Mouse (Mus musculus) lung, postnatal 25 days (tissue): Measurements from ENCODE around the gene Frmd4b.

ENCODE experiments used
- DNase-seq: peaks from one replicate; pipeline ENCODE4 v3.0.0; 2022; ENCODE audit warnings: low spot score

Gene Frmd4b

DNA sequence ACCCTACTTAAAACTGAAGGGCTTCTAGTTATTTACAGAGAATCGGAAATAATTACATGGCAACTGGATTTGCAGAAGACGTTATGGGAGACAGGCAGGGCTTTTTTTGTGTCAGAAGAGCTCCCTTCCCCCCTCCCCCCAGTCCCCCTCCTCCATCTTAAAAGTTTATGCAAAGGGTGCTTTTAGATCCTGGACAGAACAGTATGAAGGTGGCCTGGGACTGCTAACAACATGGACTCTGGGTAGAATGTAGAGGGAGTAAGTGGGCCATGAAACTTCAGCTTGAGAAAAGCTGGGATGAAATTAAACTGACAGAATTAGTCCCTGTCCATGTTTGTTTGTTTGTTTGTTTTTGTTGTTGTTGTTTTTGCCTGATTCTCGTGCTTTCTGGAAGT is 304.8 kb downstream of the Frmd4b start:
- no peak for DNase-seq

DNA sequence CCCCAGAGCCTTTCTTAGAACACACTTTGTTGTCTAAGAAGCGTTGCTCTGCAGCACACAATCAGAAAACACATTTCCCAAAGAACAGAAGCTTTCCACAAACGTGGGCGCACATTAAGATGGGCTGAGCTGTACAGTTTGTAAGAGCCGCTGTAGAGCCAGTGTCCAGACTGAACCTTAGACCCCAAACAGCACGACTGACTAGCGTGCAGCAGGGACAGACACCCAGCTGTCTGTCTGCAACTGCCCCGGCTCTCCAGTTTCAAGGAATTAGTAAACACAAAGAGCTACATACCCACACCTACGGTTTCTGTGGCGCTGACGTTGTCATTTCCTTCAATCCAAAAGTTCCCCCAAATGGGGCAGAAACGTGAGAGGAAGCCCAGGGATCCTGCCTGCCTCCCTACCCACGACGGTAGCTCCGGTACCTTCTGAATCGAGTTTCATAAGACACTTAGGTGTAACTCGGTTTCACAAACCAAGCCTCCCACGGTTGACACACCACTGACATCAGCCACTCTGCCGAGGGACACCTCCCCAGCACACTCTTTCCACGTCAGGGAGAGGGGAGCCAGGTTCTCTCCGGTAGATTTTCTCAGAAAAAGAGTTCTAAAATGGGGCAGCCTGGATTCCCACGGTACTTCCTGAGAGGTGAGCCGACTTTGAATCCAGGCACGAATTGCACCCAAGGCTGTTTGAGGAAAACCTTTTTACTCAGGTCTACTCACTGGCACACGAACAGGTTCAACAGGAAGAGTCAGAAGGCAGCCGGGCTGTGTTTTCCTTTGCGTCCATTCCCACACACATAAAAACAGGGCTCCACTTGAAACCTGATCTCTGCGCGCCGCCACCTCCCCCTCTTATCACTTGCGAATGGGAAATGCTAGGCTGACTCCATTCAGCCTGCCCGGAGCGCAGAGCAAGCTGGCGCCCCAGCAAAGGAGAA is 305.5 kb downstream of the Frmd4b start:
- peak; percentile 73 for DNase-seq

GRCm38 (mm10) chr6:97310901-97311331 is 306.4 kb downstream of the Frmd4b start:
- DNase-seq = peak; percentile 20

DNA sequence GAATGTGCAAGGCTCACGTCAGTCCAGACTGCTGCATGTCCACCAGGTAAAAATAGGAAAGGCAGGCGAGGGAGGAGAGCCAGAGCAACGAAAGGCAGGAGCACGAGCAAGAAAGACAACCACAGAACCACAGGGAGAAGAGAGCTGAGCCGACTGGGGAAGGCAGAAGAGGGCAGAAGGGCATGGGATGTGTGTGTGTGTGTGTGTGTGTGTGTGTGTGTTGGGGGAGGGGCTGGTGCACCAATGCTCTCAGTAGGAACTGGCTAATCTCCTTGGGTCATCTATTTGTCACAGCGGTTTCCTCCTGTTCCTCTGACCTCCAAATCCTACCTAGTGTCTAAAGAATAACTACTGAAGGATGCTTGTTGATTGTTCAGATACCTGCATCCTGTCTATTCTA is 308.2 kb downstream of the Frmd4b start:
- DNase-seq = no peak

GRCm38 (mm10) chr6:97308562-97308961 is 308.8 kb downstream of the Frmd4b start:
- DNase-seq = no peak

GRCm38 (mm10) chr6:97307231-97307630 is 310.1 kb downstream of the Frmd4b start:
- no peak for DNase-seq

GRCm38 (mm10) chr6:97306351-97306750 is 311.0 kb downstream of the Frmd4b start:
- no peak for DNase-seq

- DNase-seq = no peak
Observed at GRCm38 (mm10) chr6:97305491-97305890, 311.9 kb downstream of the Frmd4b start.

DNA sequence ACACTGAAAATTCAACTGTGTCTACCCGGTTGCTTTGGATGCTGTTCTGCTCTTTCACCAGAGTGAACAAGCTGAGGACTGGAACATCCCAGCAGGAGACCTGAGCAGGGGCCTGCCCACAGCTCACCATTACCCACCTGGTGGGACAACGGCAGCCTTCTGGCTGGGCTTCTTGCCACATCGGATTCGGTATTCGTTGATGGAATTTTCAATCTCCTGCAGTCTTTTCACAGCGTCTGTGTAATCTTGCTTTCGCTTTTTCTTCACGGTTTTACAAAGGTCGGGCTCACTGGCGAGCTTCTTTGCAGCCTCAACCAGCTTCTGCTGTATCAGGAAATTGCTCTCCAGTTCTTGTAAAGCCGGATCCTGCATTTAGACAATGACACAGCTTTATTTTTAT is 312.3 kb downstream of the Frmd4b start:
- no peak for DNase-seq

DNA sequence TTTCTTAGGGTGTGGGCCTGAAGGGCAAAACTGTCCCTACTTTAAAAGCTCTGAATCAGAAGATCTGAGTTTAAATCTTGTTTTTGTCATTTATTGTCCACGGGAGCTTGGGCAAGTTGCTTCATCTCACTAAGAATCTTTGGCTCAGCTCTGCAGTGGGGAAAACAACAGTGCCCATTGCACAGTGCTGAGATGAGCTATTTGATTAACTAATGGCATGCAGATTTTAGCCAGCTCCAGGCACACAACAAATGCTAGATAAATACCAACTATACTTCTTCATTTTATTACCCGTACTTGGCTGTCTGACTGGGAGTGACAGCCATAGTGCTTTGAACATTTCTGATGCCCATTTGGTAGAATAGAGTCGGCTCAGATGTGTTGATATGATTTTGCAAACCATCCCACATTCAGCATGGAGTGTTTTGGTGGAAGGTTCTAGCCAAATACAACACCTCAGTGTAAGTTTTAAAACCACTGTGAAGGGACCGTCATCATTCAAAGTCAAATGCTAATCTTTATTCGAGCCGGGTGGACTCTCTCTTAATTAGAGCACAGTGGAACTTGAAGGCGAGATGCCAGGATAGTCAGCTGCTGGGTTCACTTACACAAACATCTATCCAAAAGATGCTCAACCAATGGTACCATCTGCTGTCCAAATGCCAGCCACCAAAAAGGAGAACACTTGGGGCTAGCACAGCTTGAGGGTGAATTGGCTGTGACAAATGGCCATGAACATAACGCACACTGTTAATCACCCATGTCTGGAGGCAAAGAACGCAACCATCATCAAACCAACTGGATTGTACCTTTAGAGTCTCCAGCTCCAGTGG is 313.8 kb downstream of the Frmd4b start:
- no peak for DNase-seq

- DNase-seq = no peak
Observed at GRCm38 (mm10) chr6:97302303-97302702, 315.0 kb downstream of the Frmd4b start.

- no peak for DNase-seq
Observed at GRCm38 (mm10) chr6:97300659-97301058, 316.7 kb downstream of the Frmd4b start.

- no peak for DNase-seq
Observed at GRCm38 (mm10) chr6:97300180-97300579, 317.2 kb downstream of the Frmd4b start.

DNA sequence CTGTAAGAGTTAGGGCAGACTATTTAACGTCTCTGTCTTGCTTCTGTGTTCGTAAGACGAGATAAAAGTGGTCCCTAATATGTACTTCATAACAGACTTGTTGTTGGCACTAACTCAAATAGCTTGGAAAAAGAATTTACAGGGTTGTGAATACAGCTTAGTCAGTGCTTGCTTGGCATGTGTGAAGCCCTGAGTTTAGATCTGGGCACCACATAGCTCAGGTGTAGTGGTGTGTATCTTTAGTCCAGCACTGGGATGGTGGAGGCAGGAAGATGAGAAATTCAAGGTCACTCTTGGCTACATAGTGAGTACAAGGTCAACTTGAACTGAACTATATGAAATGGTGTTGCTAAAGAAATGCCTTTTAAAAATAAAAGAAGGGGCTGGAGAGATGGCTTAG is 320.2 kb downstream of the Frmd4b start:
- DNase-seq = no peak

GRCm38 (mm10) chr6:97295866-97296527 is 321.3 kb downstream of the Frmd4b start:
- DNase-seq = no peak

GRCm38 (mm10) chr6:97295416-97295815 is 321.9 kb downstream of the Frmd4b start:
- no peak for DNase-seq

- peak; percentile 56 for DNase-seq
Observed at GRCm38 (mm10) chr6:97293667-97294569, 323.4 kb downstream of the Frmd4b start.

DNA sequence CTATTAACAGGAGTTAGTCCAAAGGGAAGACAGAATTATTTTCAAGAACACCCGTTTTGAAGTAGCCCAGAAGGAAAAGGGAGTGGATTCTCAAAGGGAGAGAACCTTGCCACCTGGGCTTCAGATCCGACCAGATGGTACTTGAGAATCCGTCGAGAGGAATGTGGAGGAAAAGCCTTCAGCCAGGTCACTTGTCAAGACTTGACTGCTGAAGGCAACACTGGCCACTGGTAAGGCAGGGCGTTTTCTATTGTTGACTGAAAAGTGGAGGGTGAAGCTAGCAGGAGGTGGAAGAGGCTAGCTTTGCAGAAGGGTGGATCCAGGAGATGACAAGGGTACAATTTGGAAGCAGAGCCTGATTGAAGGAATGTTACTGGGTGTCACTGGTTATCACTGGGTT is 324.4 kb downstream of the Frmd4b start:
- DNase-seq = peak; percentile 51

GRCm38 (mm10) chr6:97292096-97292495 is 325.2 kb downstream of the Frmd4b start:
- no peak for DNase-seq

DNA sequence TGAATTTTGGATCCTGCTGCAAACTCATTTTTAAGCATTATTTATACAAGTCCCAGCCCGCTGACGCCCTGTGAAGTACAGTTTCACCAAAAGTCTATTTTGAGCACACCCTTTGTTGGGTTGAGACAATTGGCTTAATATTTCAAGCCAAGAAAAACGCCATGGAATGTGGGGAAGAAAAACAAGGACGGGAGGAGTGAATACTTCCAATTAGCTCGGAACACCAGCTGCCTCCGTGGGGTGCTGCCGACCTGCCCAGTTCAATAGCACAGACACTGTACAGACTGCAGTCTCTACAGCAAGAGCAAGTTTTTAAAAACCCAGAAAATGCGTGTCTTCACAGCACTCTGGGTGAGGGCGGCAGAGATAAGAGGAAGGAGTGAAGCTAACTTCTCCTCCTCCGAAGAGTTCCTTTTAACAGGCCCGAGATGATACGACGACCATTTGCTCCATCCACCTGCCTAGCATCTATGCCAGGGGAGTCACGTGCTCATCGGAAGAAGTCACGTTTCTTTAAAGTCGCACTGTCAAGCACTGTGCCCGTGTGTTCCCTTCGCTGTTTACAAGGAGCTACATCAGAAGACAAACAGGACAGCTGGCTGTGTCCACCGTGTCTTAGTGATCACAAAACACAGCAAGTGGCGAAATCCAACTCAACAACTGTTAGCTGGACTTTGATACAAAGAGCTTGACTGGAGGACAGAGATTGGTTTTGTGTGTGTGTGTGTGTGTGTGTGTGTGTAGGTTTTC is 326.0 kb downstream of the Frmd4b start:
- DNase-seq = no peak

DNA sequence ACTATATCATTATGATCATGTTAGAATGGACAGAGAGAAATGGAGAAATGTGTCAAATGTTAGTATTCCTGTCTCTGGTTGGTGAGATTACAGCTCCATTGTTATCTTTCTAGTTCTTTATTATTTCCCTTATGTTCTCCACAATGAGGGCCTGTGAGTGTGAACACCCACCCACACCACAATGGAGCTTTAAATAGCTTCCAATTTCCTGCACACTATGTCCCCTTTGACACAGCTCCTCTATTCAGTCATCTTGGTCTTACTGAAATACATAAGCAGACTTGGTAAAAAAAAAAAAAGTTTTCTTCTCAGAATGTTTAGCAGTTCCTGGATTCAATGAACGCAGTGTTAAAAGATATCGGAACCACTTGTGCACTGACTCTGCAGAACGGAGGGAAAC is 326.7 kb downstream of the Frmd4b start:
- DNase-seq = no peak
